Comparison of ENCODE assay signal across 12 mouse cellular contexts in genomic region chr2:33874856-33875576, GRCm38 (mm10). TPM values are rescaled to one million over a fixed set of nuclear protein-coding genes. Genes with fewer than 3 reads are reported as not detected.
DNase-seq lines count a peak whose midpoint lies in the region; ATAC-seq and TF ChIP-seq lines count a peak whose summit lies in the region.
"Had no signal": no experiment of that assay in that cellular context is flagged by ENCODE, and none has a peak within 500 bp of the region (broad histone marks: within the 10 kb centered on the region; RNA-seq: fewer than 3 reads in every experiment).

No protein-coding gene starts in this region.

- H3K4me1 ChIP-seq in neural tube, embryonic 11.5 days (ENCODE audit: control insufficient read depth, insufficient read depth, low read length): peaks cover 35% of the 10 kb centered on the region
- peaks cover 33% of the 10 kb centered on the region for H3K4me1 ChIP-seq in forebrain, postnatal 0 days (ENCODE audit: insufficient read depth)
- H3K4me1 ChIP-seq in limb, embryonic 11.5 days (ENCODE audit: control insufficient read depth, insufficient read depth, low read length): peaks cover 75% of the 10 kb centered on the region
- peaks cover 65% of the 10 kb centered on the region for H3K4me1 ChIP-seq in neural tube, embryonic 12.5 days
- peaks cover 68% of the 10 kb centered on the region for H3K4me1 ChIP-seq in heart, embryonic 12.5 days (replicated peaks)

- H3K36me3 ChIP-seq in neural tube, embryonic 11.5 days (ENCODE audit: control insufficient read depth, insufficient read depth, low read length): peaks cover 7% of the 10 kb centered on the region
- H3K36me3 ChIP-seq in forebrain, postnatal 0 days (ENCODE audit: insufficient read depth): peaks cover 33% of the 10 kb centered on the region
- peaks cover 7% of the 10 kb centered on the region for H3K36me3 ChIP-seq in limb, embryonic 11.5 days (ENCODE audit: control insufficient read depth, insufficient read depth, low read length)
- peaks cover 39% of the 10 kb centered on the region for H3K36me3 ChIP-seq in neural tube, embryonic 12.5 days
- peaks cover 32% of the 10 kb centered on the region for H3K36me3 ChIP-seq in heart, embryonic 12.5 days

- H3K4me3 ChIP-seq in neural tube, embryonic 11.5 days (ENCODE audit: low read depth, low read length): no peak overlapping the region
- H3K4me3 ChIP-seq in forebrain, postnatal 0 days (ENCODE audit: low read depth, low read length): no peak overlapping the region
- H3K4me3 ChIP-seq in limb, embryonic 11.5 days (ENCODE audit: low read depth, low read length): no peak overlapping the region
- H3K4me3 ChIP-seq in neural tube, embryonic 12.5 days: no peak overlapping the region
- H3K4me3 ChIP-seq in heart, embryonic 12.5 days: no peak overlapping the region

- ATAC-seq in neural tube, embryonic 11.5 days (ENCODE audit: insufficient read depth, low FRiP score, low TSS enrichment): no peak
- no peak for ATAC-seq in forebrain, postnatal 0 days
- no peak for ATAC-seq in limb, embryonic 11.5 days (ENCODE audit: insufficient number of reproducible peaks, low FRiP score, low TSS enrichment, low read depth)
- no peak for ATAC-seq in neural tube, embryonic 12.5 days (ENCODE audit: low FRiP score, low read depth)
- ATAC-seq in heart, embryonic 12.5 days (ENCODE audit: insufficient number of reproducible peaks, low FRiP score): no peak
- ATAC-seq: intestine, postnatal 0 days had no signal

- no peak overlapping the region for H3K4me2 ChIP-seq in neural tube, embryonic 11.5 days (ENCODE audit: low read depth)
- H3K4me2 ChIP-seq in forebrain, postnatal 0 days (ENCODE audit: low read depth): no peak overlapping the region
- H3K4me2 ChIP-seq in limb, embryonic 11.5 days (ENCODE audit: low read depth, severe bottlenecking): no peak overlapping the region
- no peak overlapping the region for H3K4me2 ChIP-seq in neural tube, embryonic 12.5 days (replicated peaks)
- H3K4me2 ChIP-seq in heart, embryonic 12.5 days: no peak overlapping the region
- H3K4me2 ChIP-seq: liver, embryonic 11.5 days had no signal

- H3K27ac ChIP-seq in neural tube, embryonic 11.5 days (ENCODE audit: low read depth, low read length): peak overlapping the region; percentile 99
- peak overlapping the region; percentile 95 for H3K27ac ChIP-seq in forebrain, postnatal 0 days (ENCODE audit: low read depth, low read length)
- peak overlapping the region; percentile 51; the same call in 1 of the 2 replicates for H3K27ac ChIP-seq in limb, embryonic 11.5 days (replicated peaks; ENCODE audit: low read depth, low read length)
- H3K27ac ChIP-seq in neural tube, embryonic 12.5 days: peak overlapping the region; percentile 96
- no peak overlapping the region for H3K27ac ChIP-seq in heart, embryonic 12.5 days (ENCODE audit: poor library complexity, severe bottlenecking)

- no peak for TF ChIP-seq CTCF in forebrain, postnatal 0 days (IDR thresholded peaks at IDR 0.05; ENCODE audit: low read depth)

- no peaks in the 10 kb centered on the region for H3K27me3 ChIP-seq in neural tube, embryonic 11.5 days (ENCODE audit: control insufficient read depth, insufficient read depth, low read length)
- H3K27me3 ChIP-seq in forebrain, postnatal 0 days (ENCODE audit: insufficient read depth, low read length): no peaks in the 10 kb centered on the region
- H3K27me3 ChIP-seq in limb, embryonic 11.5 days (ENCODE audit: control insufficient read depth, insufficient read depth, low read length): no peaks in the 10 kb centered on the region
- H3K27me3 ChIP-seq in neural tube, embryonic 12.5 days (replicated peaks): no peaks in the 10 kb centered on the region
- H3K27me3 ChIP-seq in heart, embryonic 12.5 days (replicated peaks): peaks cover 5% of the 10 kb centered on the region; the same call in 1 of the 2 replicates

- no peaks in the 10 kb centered on the region for H3K9me3 ChIP-seq in neural tube, embryonic 11.5 days (ENCODE audit: control insufficient read depth, low read length)
- no peaks in the 10 kb centered on the region for H3K9me3 ChIP-seq in forebrain, postnatal 0 days (ENCODE audit: low read length)
- H3K9me3 ChIP-seq in limb, embryonic 11.5 days (ENCODE audit: control insufficient read depth, low read length): no peaks in the 10 kb centered on the region
- H3K9me3 ChIP-seq in neural tube, embryonic 12.5 days: no peaks in the 10 kb centered on the region
- peaks cover 12% of the 10 kb centered on the region; the same call in 1 of the 2 replicates for H3K9me3 ChIP-seq in heart, embryonic 12.5 days (replicated peaks)

- H3K9ac ChIP-seq in neural tube, embryonic 11.5 days (ENCODE audit: low read length): no peak overlapping the region; the same call in 1 of the 2 replicates
- H3K9ac ChIP-seq in forebrain, postnatal 0 days: no peak overlapping the region
- no peak overlapping the region for H3K9ac ChIP-seq in limb, embryonic 11.5 days (ENCODE audit: low read length)
- H3K9ac ChIP-seq in neural tube, embryonic 12.5 days: no peak overlapping the region; the same call in 1 of the 2 replicates
- no peak overlapping the region for H3K9ac ChIP-seq in heart, embryonic 12.5 days

- no peak for DNase-seq in neural tube, embryonic 11.5 days (ENCODE audit: low spot score)
- no peak for DNase-seq in neural tube, embryonic 10.5 days (ENCODE audit: extremely low spot score, low spot score)
- no peak for DNase-seq in forebrain, postnatal 0 days
- DNase-seq in limb, embryonic 11.5 days (ENCODE audit: low spot score): no peak
- DNase-seq in cerebellum, postnatal 36 days: no peak
- DNase-seq in B cell, adult 2 months: no peak
- DNase-seq: cerebellum, adult 9-10 months; layer of hippocampus, adult 9-11 months had no signal

- 64% methylated on average over 10 of the region's 10 CpGs for WGBS in neural tube, embryonic 11.5 days
- WGBS in forebrain, postnatal 0 days: 65% methylated on average over 10 of the region's 10 CpGs
- 80% methylated on average over 10 of the region's 10 CpGs for WGBS in limb, embryonic 11.5 days
- 57% methylated on average over 10 of the region's 10 CpGs for WGBS in neural tube, embryonic 12.5 days
- WGBS in heart, embryonic 12.5 days: 76% methylated on average over 10 of the region's 10 CpGs

RNA-seq across cellular contexts. Expression of gene Mvb12b, which starts 12.7 kb away (rescaled TPM):
- 37.0 and 43.7 TPM in 2 replicates for polyA plus RNA-seq in neural tube, embryonic 11.5 days (2014; fragmentation: Nextera tagmentation; extraction: Ambion mirVana)
- 107 and 141 TPM in 2 replicates for total RNA-seq in forebrain, postnatal 0 days (2014; rRNA removed)
- 72.0 and 82.8 TPM in 2 replicates for polyA plus RNA-seq in forebrain, postnatal 0 days (2015; fragmentation: Nextera tagmentation; extraction: Ambion mirVana)
- polyA plus RNA-seq in limb, embryonic 11.5 days (2014; fragmentation: Nextera tagmentation; extraction: Ambion mirVana): 16.9 and 18.5 TPM in 2 replicates
- 57.8 and 65.5 TPM in 2 replicates for polyA plus RNA-seq in neural tube, embryonic 12.5 days (2016; fragmentation: Nextera tagmentation; extraction: Ambion mirVana)
- 16.1 and 16.6 TPM in 2 replicates for polyA plus RNA-seq in heart, embryonic 12.5 days (2016; fragmentation: Nextera tagmentation; extraction: Ambion mirVana)
